Mouse (Mus musculus) E14TG2a.4 (cell line): ENCODE measurements around the gene 1700113H08Rik.

Source experiments
- H3K27me3 ChIP-seq: 2 replicates; pipeline ENCODE4 v1.6.1; 2014; ENCODE audit warnings: low read length, control low read depth; ENCODE audit not compliant: insufficient read depth
- H3K36me3 ChIP-seq: 2 replicates; pipeline ENCODE4 v1.6.1; 2014; ENCODE audit warnings: low read length, control low read depth; ENCODE audit not compliant: insufficient read depth
- H3K4me1 ChIP-seq: replicated peaks from 2 replicates; pipeline ENCODE4 v1.6.1; 2014; ENCODE audit warnings: low read depth, low read length, control low read depth
- H3K4me3 ChIP-seq: replicated peaks from 2 replicates; pipeline ENCODE4 v1.5.1; 2014; ENCODE audit warnings: mild to moderate bottlenecking, low read length
- H3K9me3 ChIP-seq: 2 replicates; pipeline ENCODE4 v1.6.1; 2014; ENCODE audit warnings: low read length, control low read depth
- CTCF ChIP-seq: conservative IDR thresholded peaks from 2 replicates; pipeline ENCODE4 v1.5.1; 2014; ENCODE audit warnings: low read length
- NANOG ChIP-seq: IDR thresholded peaks from 2 replicates; pipeline ENCODE4 v1.6.1; 2014; ENCODE audit warnings: borderline replicate concordance, low read length, mixed read lengths
- POU5F1 ChIP-seq: IDR thresholded peaks from 2 replicates; pipeline ENCODE4 v1.6.1; 2014; ENCODE audit warnings: low read length, borderline replicate concordance

1700113H08Rik gene

GRCm38 (mm10) chr10:87032768-87033167 lies 25.1 kb upstream of the 1700113H08Rik start:
- H3K9me3 ChIP-seq: no peaks in the 10 kb centered on the region
- H3K27me3 ChIP-seq: no peaks in the 10 kb centered on the region
- no peaks in the 10 kb centered on the region for H3K36me3 ChIP-seq
- TF ChIP-seq CTCF (no peak), POU5F1 (no peak), NANOG (no peak)
- H3K4me3 ChIP-seq: no peak overlapping the region
- H3K4me1 ChIP-seq: 0 out of 2 replicates have a peak, but pooled peaks cover 3% of the 10 kb centered on the region

DNA sequence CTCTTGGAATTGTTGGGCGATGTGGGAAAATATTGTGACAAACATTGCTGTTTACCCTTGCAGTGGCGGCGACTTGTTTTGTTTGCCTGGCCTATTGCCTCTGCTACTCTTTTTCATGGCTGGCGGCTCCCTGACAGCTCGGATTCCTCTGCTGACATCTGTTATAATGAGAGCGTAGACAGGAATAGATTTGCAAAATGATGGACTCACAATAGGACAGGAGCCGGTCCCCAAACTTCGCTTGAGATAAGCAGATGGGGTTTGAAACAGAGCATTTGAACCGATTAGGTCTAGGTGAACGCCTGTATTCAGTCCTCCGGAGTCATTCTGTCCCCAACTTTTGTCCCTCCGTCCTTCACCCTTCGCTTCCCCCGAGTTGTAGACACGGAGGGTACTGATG lies 22.0 kb upstream of the 1700113H08Rik start:
- no peak overlapping the region for H3K4me3 ChIP-seq
- H3K9me3 ChIP-seq: no peaks in the 10 kb centered on the region
- no peaks in the 10 kb centered on the region for H3K27me3 ChIP-seq
- no peaks in the 10 kb centered on the region for H3K36me3 ChIP-seq
- TF ChIP-seq CTCF (no peak), POU5F1 (no peak), NANOG (no peak)
- 0 out of 2 replicates have a peak, but pooled peaks cover 3% of the 10 kb centered on the region for H3K4me1 ChIP-seq

- H3K4me1 ChIP-seq: 0 out of 2 replicates have a peak, but pooled peaks cover 6% of the 10 kb centered on the region
- H3K27me3 ChIP-seq: no peaks in the 10 kb centered on the region
- TF ChIP-seq POU5F1: no peak
- no peak for TF ChIP-seq NANOG
- no peak for TF ChIP-seq CTCF
- H3K36me3 ChIP-seq: no peaks in the 10 kb centered on the region
- H3K4me3 ChIP-seq: no peak overlapping the region
- no peaks in the 10 kb centered on the region for H3K9me3 ChIP-seq
Observed at GRCm38 (mm10) chr10:87036271-87036703, 21.6 kb upstream of the 1700113H08Rik start.

DNA sequence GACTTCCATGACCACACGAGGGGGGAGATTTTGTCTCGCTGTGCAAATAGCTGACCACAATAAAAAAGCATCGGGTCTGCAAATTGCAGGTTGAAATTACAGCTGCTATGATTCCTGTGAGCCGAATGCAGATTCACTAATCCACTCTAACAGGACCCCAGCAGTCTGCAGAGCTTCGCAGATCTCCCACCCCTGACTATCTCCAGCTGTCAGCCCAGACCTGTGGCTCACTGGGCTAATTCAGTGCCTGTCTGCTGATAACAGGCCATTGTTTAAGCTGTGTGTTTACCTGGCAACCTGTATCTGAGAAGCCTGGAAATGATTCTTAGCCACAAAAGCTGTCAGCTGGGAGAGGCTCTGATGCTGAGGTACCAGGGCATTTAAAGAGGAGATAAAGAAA lies 20.8 kb upstream of the 1700113H08Rik start:
- Histone ChIP-seq H3K4me1 (0 out of 2 replicates have a peak, but pooled peaks cover 8% of the 10 kb centered on the region), H3K9me3 (no peaks in the 10 kb centered on the region), H3K36me3 (no peaks in the 10 kb centered on the region), H3K4me3 (no peak overlapping the region), H3K27me3 (no peaks in the 10 kb centered on the region)
- no peak for TF ChIP-seq NANOG
- TF ChIP-seq POU5F1: no peak
- TF ChIP-seq CTCF: no peak

GRCm38 (mm10) chr10:87039340-87039739 lies 18.5 kb upstream of the 1700113H08Rik start:
- TF ChIP-seq POU5F1: no peak
- no peak for TF ChIP-seq NANOG
- no peak for TF ChIP-seq CTCF
- Histone ChIP-seq H3K36me3 (no peaks in the 10 kb centered on the region), H3K9me3 (no peaks in the 10 kb centered on the region), H3K4me1 (0 out of 2 replicates have a peak, but pooled peaks cover 8% of the 10 kb centered on the region), H3K4me3 (no peak overlapping the region), H3K27me3 (no peaks in the 10 kb centered on the region)

DNA sequence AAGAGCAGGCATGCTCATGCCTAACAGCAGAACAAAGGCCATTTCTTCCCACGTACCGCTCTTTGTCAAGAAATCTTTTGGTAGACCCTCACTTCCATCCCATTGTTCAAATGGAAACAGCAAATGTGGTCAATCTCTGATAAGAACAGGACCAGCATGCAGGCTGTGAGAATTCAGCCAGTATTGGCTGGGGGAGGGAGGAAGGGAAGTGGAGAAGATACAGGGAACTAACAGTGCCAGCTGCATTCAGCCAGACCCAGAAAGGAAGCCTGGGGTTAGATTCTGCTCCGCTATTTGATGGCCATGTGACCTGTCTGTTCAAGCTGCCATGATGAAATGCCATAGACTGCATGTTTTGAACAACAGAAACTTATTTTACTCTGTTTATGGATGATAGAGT lies 18.0 kb upstream of the 1700113H08Rik start:
- no peaks in the 10 kb centered on the region for H3K36me3 ChIP-seq
- TF ChIP-seq NANOG: no peak
- no peak for TF ChIP-seq POU5F1
- no peak for TF ChIP-seq CTCF
- no peaks in the 10 kb centered on the region for H3K9me3 ChIP-seq
- no peaks in the 10 kb centered on the region for H3K27me3 ChIP-seq
- no peak overlapping the region for H3K4me3 ChIP-seq
- 0 out of 2 replicates have a peak, but pooled peaks cover 8% of the 10 kb centered on the region for H3K4me1 ChIP-seq

- H3K4me3 ChIP-seq: no peak overlapping the region
- H3K36me3 ChIP-seq: no peaks in the 10 kb centered on the region
- peaks cover 7% of the 10 kb centered on the region; the same call in 1 of the 2 replicates for H3K4me1 ChIP-seq
- H3K9me3 ChIP-seq: no peaks in the 10 kb centered on the region
- TF ChIP-seq POU5F1 (no peak), CTCF (no peak), NANOG (no peak)
- no peaks in the 10 kb centered on the region for H3K27me3 ChIP-seq
Observed at GRCm38 (mm10) chr10:87041265-87041664, 16.6 kb upstream of the 1700113H08Rik start.

DNA sequence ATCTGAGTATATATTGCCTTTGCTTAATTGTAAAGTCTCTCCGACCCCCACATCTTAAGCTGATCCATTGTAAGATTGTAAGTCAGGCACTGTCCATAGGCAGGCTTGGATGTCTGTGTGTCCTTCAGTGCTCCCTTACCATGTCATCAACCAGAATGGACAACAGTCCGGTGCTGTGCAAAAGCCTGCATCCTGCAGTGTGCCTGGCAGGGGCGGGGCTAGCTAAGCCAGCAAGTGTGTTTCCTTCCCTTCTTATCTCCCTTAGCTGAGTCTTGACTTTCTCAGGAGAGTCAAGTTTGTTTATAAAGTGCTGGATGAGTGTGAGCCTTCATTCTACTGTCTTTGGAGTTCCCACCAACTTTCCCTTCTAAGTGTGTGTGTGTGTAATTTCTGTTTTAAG lies 12.6 kb upstream of the 1700113H08Rik start:
- Histone ChIP-seq H3K4me3 (no peak overlapping the region), H3K4me1 (peaks cover 8% of the 10 kb centered on the region), H3K27me3 (0 out of 2 replicates have a peak, but pooled peaks cover 2% of the 10 kb centered on the region), H3K36me3 (no peaks in the 10 kb centered on the region), H3K9me3 (no peaks in the 10 kb centered on the region)
- no peak for TF ChIP-seq CTCF
- no peak for TF ChIP-seq POU5F1
- no peak for TF ChIP-seq NANOG

GRCm38 (mm10) chr10:87046469-87046868 lies 11.4 kb upstream of the 1700113H08Rik start:
- 0 out of 2 replicates have a peak, but pooled peaks cover 4% of the 10 kb centered on the region for H3K27me3 ChIP-seq

More at GRCm38 (mm10) chr10:87046469-87046868, 11.4 kb upstream of the 1700113H08Rik start:
- Histone ChIP-seq H3K36me3 (no peaks in the 10 kb centered on the region), H3K4me3 (no peak overlapping the region), H3K9me3 (no peaks in the 10 kb centered on the region), H3K4me1 (peaks cover 4% of the 10 kb centered on the region)
- TF ChIP-seq NANOG (no peak), POU5F1 (no peak)
